ENCODE assay signal across 15 mouse cellular contexts in genomic region chr6:122344386-122345116, GRCm38 (mm10). TPM values are rescaled to one million over a fixed set of nuclear protein-coding genes. Genes with fewer than 3 reads are reported as not detected.
DNase-seq lines count a peak whose midpoint lies in the region; ATAC-seq lines count a peak whose summit lies in the region.
"Had no signal": no experiment of that assay in that cellular context is flagged by ENCODE, and none has a peak within 500 bp of the region (broad histone marks: within the 10 kb centered on the region; RNA-seq: fewer than 3 reads in every experiment).

No protein-coding gene starts in this region.

- WGBS in heart, embryonic 11.5 days (ENCODE audit: insufficient replicate concordance) = 50% methylated on average over 9 of the region's 9 CpGs
- WGBS in lung, embryonic 16.5 days = 46% methylated on average over 9 of the region's 9 CpGs

- no peak overlapping the region for H3K4me3 ChIP-seq in heart, embryonic 11.5 days (ENCODE audit: low read depth, low read length)
- no peak overlapping the region for H3K4me3 ChIP-seq in lung, embryonic 16.5 days (ENCODE audit: low read length)
- H3K4me3 ChIP-seq: limb, embryonic 15.5 days had no signal

- peaks cover 21% of the 10 kb centered on the region for H3K4me1 ChIP-seq in heart, embryonic 11.5 days (ENCODE audit: control insufficient read depth, insufficient read depth, low read length)
- peaks cover 6% of the 10 kb centered on the region; the same call in 1 of the 2 replicates for H3K4me1 ChIP-seq in lung, embryonic 16.5 days (replicated peaks; ENCODE audit: control insufficient read depth, insufficient read depth, low read length)

- intact Hi-C loops in heart, postnatal 10 days (cut with DNase I) = loop anchor here (5.0 kb wide), 1 partner anchor 143 kb away; no protein-coding TSS in a partner anchor

- DNase-seq in heart, postnatal 10 days = no peak
- no peak for DNase-seq in lung, postnatal 25 days (ENCODE audit: low spot score)
- DNase-seq in ES-CJ7 (ENCODE audit: low read depth, low spot score) (peak; percentile 55), adipocyte (ENCODE audit: low spot score) (no peak)
- DNase-seq in embryo, embryonic 9.5 days (ENCODE audit: extremely low spot score) = peak; percentile 18
- DNase-seq: cerebellum, adult 2 months; heart, adult 18-20 months; right cerebral cortex, postnatal 14 days; thymus, adult 2 months had no signal

- H3K9me3 ChIP-seq in heart, embryonic 11.5 days (replicated peaks; ENCODE audit: control insufficient read depth, low read length) = no peaks in the 10 kb centered on the region
- no peaks in the 10 kb centered on the region for H3K9me3 ChIP-seq in lung, embryonic 16.5 days (ENCODE audit: control insufficient read depth, low read length)
- H3K9me3 ChIP-seq: limb, embryonic 15.5 days had no signal

- H3K9ac ChIP-seq in heart, embryonic 11.5 days (ENCODE audit: low read depth, low read length) = no peak overlapping the region
- H3K9ac ChIP-seq in lung, embryonic 16.5 days (ENCODE audit: low read length) = peak overlapping the region; percentile 41; the same call in 1 of the 2 replicates
- H3K9ac ChIP-seq: hindbrain, embryonic 14.5 days; limb, embryonic 15.5 days; lung, embryonic 14.5 days had no signal

- no peaks in the 10 kb centered on the region for H3K27me3 ChIP-seq in heart, embryonic 11.5 days (ENCODE audit: control insufficient read depth, insufficient read depth, low read length)
- no peaks in the 10 kb centered on the region for H3K27me3 ChIP-seq in lung, embryonic 16.5 days (ENCODE audit: control insufficient read depth, insufficient read depth, low read depth, low read length)
- H3K27me3 ChIP-seq: limb, embryonic 15.5 days had no signal

- H3K27ac ChIP-seq in heart, embryonic 11.5 days (ENCODE audit: low read depth, low read length) = peak overlapping the region; percentile 23; the same call in 1 of the 2 replicates
- H3K27ac ChIP-seq in lung, embryonic 16.5 days (ENCODE audit: low read length) = no peak overlapping the region
- H3K27ac ChIP-seq: hindbrain, embryonic 14.5 days; limb, embryonic 15.5 days had no signal

- H3K4me2 ChIP-seq in heart, embryonic 11.5 days = no peak overlapping the region
- no peak overlapping the region for H3K4me2 ChIP-seq in lung, embryonic 16.5 days (ENCODE audit: low read depth, low read length)
- H3K4me2 ChIP-seq: hindbrain, embryonic 14.5 days; limb, embryonic 15.5 days; lung, embryonic 14.5 days had no signal

- ATAC-seq in heart, embryonic 11.5 days (replicated peaks; ENCODE audit: insufficient number of reproducible peaks, low FRiP score, low TSS enrichment) = no peak
- no peak for ATAC-seq in lung, embryonic 16.5 days (ENCODE audit: low read depth)
- no peak for ATAC-seq in frontal cortex, adult (ENCODE audit: low TSS enrichment)

- H3K36me3 ChIP-seq in heart, embryonic 11.5 days (ENCODE audit: control insufficient read depth, insufficient read depth, low read length) = no peaks in the 10 kb centered on the region
- no peaks in the 10 kb centered on the region for H3K36me3 ChIP-seq in lung, embryonic 16.5 days (ENCODE audit: control insufficient read depth, insufficient read depth, low read length)
- H3K36me3 ChIP-seq: limb, embryonic 15.5 days had no signal

RNA-seq across cellular contexts. Expression of gene Phc1, which starts 4.2 kb away (rescaled TPM):
- 15.7 and 17.1 TPM in 2 replicates for polyA plus RNA-seq in heart, embryonic 11.5 days (2014; fragmentation: Nextera tagmentation; extraction: Ambion mirVana)
- total RNA-seq in heart, postnatal 10 days (2021) = 10 to 100 TPM; 22.1 to 24.3 TPM
- polyA plus RNA-seq in lung, embryonic 16.5 days (2015; fragmentation: Nextera tagmentation; extraction: Ambion mirVana) = 12.9 and 15.4 TPM in 2 replicates

RNA-seq across cellular contexts. Expression of gene M6pr, which starts 36.0 kb away (rescaled TPM):
- 84.9 and 93.0 TPM in 2 replicates for polyA plus RNA-seq in heart, embryonic 11.5 days (2014; fragmentation: Nextera tagmentation; extraction: Ambion mirVana)
- 10 to 100 TPM; 51.8 to 52.1 TPM for total RNA-seq in heart, postnatal 10 days (2021)
- 123 and 126 TPM in 2 replicates for polyA plus RNA-seq in lung, embryonic 16.5 days (2015; fragmentation: Nextera tagmentation; extraction: Ambion mirVana)

Comparison
In these comparisons a context has a peak if more than half of its experiments do, and no peak if none do; other contexts are left out.
1. DNase-seq: peak in ES-CJ7 (single experiment) and embryo, embryonic 9.5 days (single experiment); none in heart, postnatal 10 days (0 of 2), lung, postnatal 25 days (single experiment) and adipocyte (single experiment).